Mouse (Mus musculus): ENCODE measurements around the gene Ifitm5. TPM values are rescaled to one million over a fixed set of nuclear protein-coding genes. Genes with fewer than 3 reads are reported as not detected.
"Not testable (repeated sequence)": the region's sequence is repeated elsewhere in the genome, so short reads cannot be mapped to it uniquely, and the experiment has no call there.

Gene Ifitm5
- polyA plus RNA-seq, 1 experiment from 2014 or later, result 4.0 TPM

DNA sequence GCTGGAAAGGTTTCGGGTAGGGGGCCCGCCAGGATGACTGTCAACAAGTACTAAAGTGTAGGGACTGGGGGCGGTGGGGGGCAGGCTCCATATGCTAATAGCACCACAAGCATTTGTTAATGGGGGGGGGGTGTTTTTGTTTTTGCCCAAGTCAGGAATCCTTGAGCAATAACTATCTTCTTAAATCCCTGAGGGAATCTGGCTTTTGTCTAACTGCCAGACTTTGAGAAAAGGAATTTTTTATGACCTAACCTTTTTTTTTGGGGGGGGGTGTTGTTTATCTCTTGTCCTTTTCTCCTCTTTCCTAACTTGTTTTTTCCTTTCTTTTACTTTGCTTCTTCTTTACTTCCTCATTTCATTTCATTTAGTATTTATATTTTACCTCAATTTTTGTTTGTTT, 25.4 kb upstream of the Ifitm5 start:
- Histone ChIP-seq H3K27me3 (no peaks in the 10 kb centered on the region), H3K9me3 (no peaks in the 10 kb centered on the region), H3K4me1 (peaks cover 20% of the 10 kb centered on the region), H3K36me3 (no peaks in the 10 kb centered on the region), H3K27ac (no peak overlapping the region), H3K9ac (no peak overlapping the region), H3K4me2 (no peak overlapping the region), H3K4me3 (no peak overlapping the region)
- WGBS, result 33% methylated on average over 3 of the region's 3 CpGs
- ATAC-seq (ENCODE audit: borderline replicate concordance, extremely low read depth, low FRiP score, low TSS enrichment), result no peak

DNA sequence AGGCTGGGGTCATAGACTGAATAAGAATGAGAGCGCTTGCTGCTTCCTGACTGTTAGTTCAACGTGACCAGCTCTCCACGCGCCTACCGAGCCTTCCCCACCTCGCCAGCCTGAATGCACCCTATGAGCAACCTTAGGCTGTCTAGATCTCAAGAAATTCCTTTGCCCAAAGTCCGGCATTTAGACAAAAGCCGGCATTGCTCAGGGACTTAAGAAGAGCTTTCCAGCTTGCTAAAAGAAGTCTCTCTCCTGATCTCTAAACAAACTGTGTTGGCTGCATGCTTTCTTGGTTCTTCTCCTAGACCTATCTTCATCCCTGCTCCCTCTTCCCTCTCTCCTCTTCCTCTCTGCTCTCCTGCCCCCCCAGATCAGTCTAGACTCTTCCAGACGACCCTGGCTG, 24.8 kb upstream of the Ifitm5 start:
- no peak overlapping the region for H3K4me3 ChIP-seq
- H3K9me3 ChIP-seq, result no peaks in the 10 kb centered on the region
- H3K27ac ChIP-seq, result no peak overlapping the region
- H3K4me2 ChIP-seq, result no peak overlapping the region
- ATAC-seq (ENCODE audit: borderline replicate concordance, extremely low read depth, low FRiP score, low TSS enrichment), result no peak
- H3K36me3 ChIP-seq, result no peaks in the 10 kb centered on the region
- peaks cover 20% of the 10 kb centered on the region for H3K4me1 ChIP-seq
- WGBS, result 14% methylated on average over 9 of the region's 9 CpGs
- no peak overlapping the region for H3K9ac ChIP-seq
- no peaks in the 10 kb centered on the region for H3K27me3 ChIP-seq

GRCm38 (mm10) chr7:140973396-140974165, 23.5 kb upstream of the Ifitm5 start:
- Histone ChIP-seq H3K4me1 (peaks cover 20% of the 10 kb centered on the region), H3K9me3 (no peaks in the 10 kb centered on the region), H3K27me3 (no peaks in the 10 kb centered on the region), H3K9ac (no peak overlapping the region; the same call in 1 of the 2 replicates), H3K27ac (no peak overlapping the region), H3K4me2 (no peak overlapping the region), H3K36me3 (no peaks in the 10 kb centered on the region), H3K4me3 (no peak overlapping the region)
- WGBS, result 51% methylated on average over 14 of the region's 14 CpGs
- no peak for ATAC-seq (ENCODE audit: borderline replicate concordance, extremely low read depth, low FRiP score, low TSS enrichment)

- 45% methylated on average over 8 of the region's 8 CpGs for WGBS
- Histone ChIP-seq H3K4me2 (no peak overlapping the region), H3K9ac (no peak overlapping the region), H3K4me1 (peaks cover 28% of the 10 kb centered on the region), H3K27me3 (no peaks in the 10 kb centered on the region), H3K9me3 (no peaks in the 10 kb centered on the region), H3K4me3 (no peak overlapping the region), H3K36me3 (no peaks in the 10 kb centered on the region), H3K27ac (peak overlapping the region; percentile 81)
- peak; percentile 58; the same call in 1 of the 2 replicates for ATAC-seq (ENCODE audit: borderline replicate concordance, extremely low read depth, low FRiP score, low TSS enrichment)
Measured at GRCm38 (mm10) chr7:140971479-140972171, 21.5 kb upstream of the Ifitm5 start.

DNA sequence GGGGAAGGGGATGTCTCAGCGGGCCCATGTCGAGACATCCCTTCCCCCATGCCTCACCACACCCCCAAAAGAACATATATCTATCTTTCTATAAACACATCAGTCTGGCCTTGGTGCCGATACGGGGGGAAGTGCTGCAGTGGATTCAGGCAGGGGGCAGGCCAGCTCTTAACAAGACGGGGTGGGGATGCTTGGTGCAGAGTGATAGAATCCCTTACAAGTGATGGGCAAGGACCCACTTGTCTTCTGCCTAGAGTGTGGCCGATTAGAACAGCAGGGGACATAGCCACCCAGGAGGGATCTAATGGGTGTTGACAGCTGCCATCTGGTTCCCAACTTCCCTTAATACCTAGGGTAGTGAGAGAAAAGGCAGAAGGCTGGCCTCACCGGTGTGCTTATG, 20.8 kb upstream of the Ifitm5 start:
- Histone ChIP-seq H3K4me3 (no peak overlapping the region), H3K27ac (peak overlapping the region; percentile 81; the same call in 1 of the 2 replicates), H3K9ac (no peak overlapping the region), H3K4me2 (no peak overlapping the region), H3K36me3 (no peaks in the 10 kb centered on the region), H3K4me1 (peaks cover 28% of the 10 kb centered on the region), H3K27me3 (no peaks in the 10 kb centered on the region), H3K9me3 (no peaks in the 10 kb centered on the region)
- no peak for ATAC-seq (ENCODE audit: borderline replicate concordance, extremely low read depth, low FRiP score, low TSS enrichment)
- WGBS, result 29% methylated on average over 7 of the region's 7 CpGs

DNA sequence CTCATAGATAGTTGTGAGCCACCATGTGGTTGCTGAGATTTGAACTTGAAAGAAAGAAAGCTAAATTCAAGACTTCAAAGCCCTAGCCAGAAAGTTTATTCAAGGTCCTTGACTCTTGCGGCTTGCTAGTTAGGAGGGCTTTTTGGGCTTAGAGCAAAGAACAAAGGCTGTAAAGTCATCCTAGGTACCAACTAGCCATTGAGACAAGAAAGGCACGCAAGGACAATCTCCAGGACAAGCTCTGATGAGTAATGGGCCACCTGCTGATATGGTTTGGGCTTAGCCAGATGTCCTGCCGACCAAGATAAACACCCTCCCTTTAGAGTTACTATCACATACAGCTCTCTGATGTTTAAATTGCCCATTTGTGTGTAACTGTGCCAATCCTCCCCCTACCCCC, 18.6 kb upstream of the Ifitm5 start:
- peaks cover 24% of the 10 kb centered on the region for H3K4me1 ChIP-seq
- not testable (repeated sequence) for H3K27ac ChIP-seq; H3K36me3 ChIP-seq; H3K4me2 ChIP-seq; H3K9me3 ChIP-seq; H3K27me3 ChIP-seq; ATAC-seq (ENCODE audit: borderline replicate concordance, extremely low read depth, low FRiP score, low TSS enrichment); H3K4me3 ChIP-seq; H3K9ac ChIP-seq
- WGBS, result 22% methylated on average over 3 of the region's 3 CpGs

DNA sequence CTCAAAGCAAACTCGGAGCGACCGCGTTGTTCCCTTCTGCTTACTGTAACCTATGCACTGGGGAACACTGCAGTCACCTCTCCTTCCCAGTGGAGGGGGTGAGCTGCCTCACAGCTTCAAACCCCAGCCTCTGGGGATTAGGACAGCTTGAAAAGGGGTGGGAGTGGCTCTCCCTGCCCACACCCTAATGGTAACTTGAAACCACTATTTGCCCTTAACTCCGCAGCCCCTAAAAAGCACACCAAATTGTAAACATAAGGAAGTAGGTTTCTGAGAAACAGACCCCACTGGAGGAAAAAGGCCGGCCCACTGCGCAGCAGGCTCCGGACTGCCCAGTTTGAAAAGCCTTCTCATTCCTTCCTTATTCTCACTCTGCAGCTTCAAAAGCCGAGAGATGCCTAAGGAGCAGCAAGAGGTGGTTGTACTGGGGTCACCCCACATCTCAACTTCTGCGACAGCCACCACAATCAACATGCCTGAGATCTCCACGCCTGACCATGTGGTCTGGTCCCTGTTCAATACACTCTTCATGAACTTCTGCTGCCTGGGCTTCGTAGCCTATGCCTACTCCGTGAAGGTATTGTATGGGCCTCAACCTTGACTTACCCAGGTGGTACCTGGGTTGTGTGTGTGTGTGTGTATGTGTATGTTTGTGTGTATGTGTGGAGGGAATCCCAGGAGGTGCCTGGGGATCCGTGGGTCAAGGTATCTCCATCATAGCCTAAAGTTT, 17.9 kb upstream of the Ifitm5 start:
- 13% methylated on average over 14 of the region's 14 CpGs for WGBS
- Histone ChIP-seq H3K9me3 (no peaks in the 10 kb centered on the region), H3K36me3 (no peaks in the 10 kb centered on the region), H3K27ac (peak overlapping the region; percentile 36; the same call in 1 of the 2 replicates), H3K4me3 (peak overlapping the region; percentile 4; the same call in 1 of the 2 replicates), H3K4me2 (peak overlapping the region; percentile 28; the same call in 1 of the 2 replicates), H3K27me3 (no peaks in the 10 kb centered on the region), H3K9ac (no peak overlapping the region), H3K4me1 (peaks cover 24% of the 10 kb centered on the region)
- peak; percentile 53; the same call in 1 of the 2 replicates for ATAC-seq (ENCODE audit: borderline replicate concordance, extremely low read depth, low FRiP score, low TSS enrichment)

- H3K4me3 ChIP-seq, result 0 out of 2 replicates have a peak within 1 kb of the TSS, but pooled peaks have one; percentile 4
- WGBS, result 93% methylated on average over 4 of the region's 4 CpGs
- H3K9ac ChIP-seq, result no peak within 1 kb of the TSS
- H3K4me2 ChIP-seq, result peak within 1 kb of the TSS; percentile 28; the same call in 1 of the 2 replicates
- no peak for ATAC-seq (ENCODE audit: borderline replicate concordance, extremely low read depth, low FRiP score, low TSS enrichment)
- peak within 1 kb of the TSS; percentile 36; the same call in 1 of the 2 replicates for H3K27ac ChIP-seq
- no peaks in the 10 kb centered on the region for H3K27me3 ChIP-seq
- H3K9me3 ChIP-seq, result no peaks in the 10 kb centered on the region
- peaks cover 22% of the 10 kb centered on the region for H3K4me1 ChIP-seq
- no peaks in the 10 kb centered on the region for H3K36me3 ChIP-seq
Measured at GRCm38 (mm10) chr7:140966921-140967320, 16.8 kb upstream of the Ifitm5 start, which contains the start of gene Ifitm1. TSS of gene Ifitm1 (plus strand) at chr7:140967221.

- H3K9me3 ChIP-seq, result no peaks in the 10 kb centered on the region
- H3K4me1 ChIP-seq, result peaks cover 7% of the 10 kb centered on the region
- H3K27me3 ChIP-seq, result no peaks in the 10 kb centered on the region
- H3K9ac ChIP-seq, result no peak overlapping the region
- WGBS, result 82% methylated on average over 2 of the region's 2 CpGs
- H3K27ac ChIP-seq, result no peak overlapping the region
- no peak for ATAC-seq (ENCODE audit: borderline replicate concordance, extremely low read depth, low FRiP score, low TSS enrichment)
- no peaks in the 10 kb centered on the region for H3K36me3 ChIP-seq
- H3K4me3 ChIP-seq, result no peak overlapping the region
- no peak overlapping the region for H3K4me2 ChIP-seq
Measured at GRCm38 (mm10) chr7:140962733-140963132, 12.6 kb upstream of the Ifitm5 start.

- WGBS, result 84% methylated on average over 2 of the region's 2 CpGs
- Histone ChIP-seq H3K4me1 (peaks cover 11% of the 10 kb centered on the region), H3K36me3 (no peaks in the 10 kb centered on the region), H3K27me3 (no peaks in the 10 kb centered on the region), H3K4me3 (no peak overlapping the region), H3K27ac (no peak overlapping the region), H3K9me3 (no peaks in the 10 kb centered on the region), H3K4me2 (no peak overlapping the region), H3K9ac (no peak overlapping the region)
- no peak for ATAC-seq (ENCODE audit: borderline replicate concordance, extremely low read depth, low FRiP score, low TSS enrichment)
Measured at GRCm38 (mm10) chr7:140961416-140961815, 11.3 kb upstream of the Ifitm5 start.

GRCm38 (mm10) chr7:140960026-140960425, 9.9 kb upstream of the Ifitm5 start:
- Histone ChIP-seq H3K4me3 (no peak overlapping the region), H3K9ac (no peak overlapping the region), H3K27ac (no peak overlapping the region), H3K27me3 (no peaks in the 10 kb centered on the region), H3K9me3 (no peaks in the 10 kb centered on the region), H3K4me1 (peaks cover 16% of the 10 kb centered on the region), H3K4me2 (no peak overlapping the region), H3K36me3 (no peaks in the 10 kb centered on the region)
- ATAC-seq (ENCODE audit: borderline replicate concordance, extremely low read depth, low FRiP score, low TSS enrichment), result no peak
- 85% methylated on average over 5 of the region's 5 CpGs for WGBS

Data from lung, embryonic 15.5 days (tissue).